Mouse (Mus musculus): ENCODE measurements around the gene Gabrg3. TPM values are rescaled to one million over a fixed set of nuclear protein-coding genes. Genes with fewer than 3 reads are reported as not detected.
A peak's percentile ranks its signal among the peaks of the same experiment; 100 is the strongest.

Gene Gabrg3
- polyA plus RNA-seq (2014; fragmentation: Nextera tagmentation; extraction: Ambion mirVana): 2.6 TPM in 2 replicates

GRCm38 (mm10) chr7:57386517-57387340, at the start of gene Gabrg3:
Gene Gabrg3 (minus strand): TSS chr7:57387188.
- under 1% methylated on average over 62 of the region's 71 CpGs for WGBS

GRCm38 (mm10) chr7:57422675-57423074, 35.7 kb upstream of the Gabrg3 start:
- ATAC-seq (ENCODE audit: insufficient number of reproducible peaks, insufficient read depth, low FRiP score, low read depth): no peak
- Histone ChIP-seq H3K27me3 (ENCODE audit: control insufficient read depth, insufficient read depth, low read length) (no peaks in the 10 kb centered on the region), H3K9me3 (ENCODE audit: control insufficient read depth, low read depth, low read length) (no peaks in the 10 kb centered on the region), H3K27ac (ENCODE audit: low read length) (no peak overlapping the region), H3K4me3 (ENCODE audit: low read depth, low read length) (no peak overlapping the region), H3K4me1 (ENCODE audit: control insufficient read depth, insufficient read depth, low read length) (no peaks in the 10 kb centered on the region), H3K4me2 (replicated peaks; ENCODE audit: low read depth, low read length) (no peak overlapping the region), H3K36me3 (ENCODE audit: control insufficient read depth, insufficient read depth, low read length) (no peaks in the 10 kb centered on the region), H3K9ac (replicated peaks; ENCODE audit: low read depth, low read length) (no peak overlapping the region)
- WGBS: 95% methylated on average over 1 of the region's 1 CpGs

More at GRCm38 (mm10) chr7:57386517-57387340, at the start of gene Gabrg3:
- Histone ChIP-seq H3K9me3 (ENCODE audit: control insufficient read depth, low read depth, low read length) (no peaks in the 10 kb centered on the region), H3K9ac (replicated peaks; ENCODE audit: low read depth, low read length) (peak within 1 kb of the TSS; percentile 25; the same call in 1 of the 2 replicates), H3K27me3 (ENCODE audit: control insufficient read depth, insufficient read depth, low read length) (0 out of 2 replicates have a peak, but pooled peaks cover 13% of the 10 kb centered on the region), H3K27ac (ENCODE audit: low read length) (no peak within 1 kb of the TSS), H3K4me1 (ENCODE audit: control insufficient read depth, insufficient read depth, low read length) (no peaks in the 10 kb centered on the region), H3K4me2 (replicated peaks; ENCODE audit: low read depth, low read length) (peak within 1 kb of the TSS; percentile 95), H3K36me3 (ENCODE audit: control insufficient read depth, insufficient read depth, low read length) (no peaks in the 10 kb centered on the region), H3K4me3 (ENCODE audit: low read depth, low read length) (peak within 1 kb of the TSS; percentile 45)
- peak; percentile 59; the same call in 1 of the 2 replicates for ATAC-seq (ENCODE audit: insufficient number of reproducible peaks, insufficient read depth, low FRiP score, low read depth)

DNA sequence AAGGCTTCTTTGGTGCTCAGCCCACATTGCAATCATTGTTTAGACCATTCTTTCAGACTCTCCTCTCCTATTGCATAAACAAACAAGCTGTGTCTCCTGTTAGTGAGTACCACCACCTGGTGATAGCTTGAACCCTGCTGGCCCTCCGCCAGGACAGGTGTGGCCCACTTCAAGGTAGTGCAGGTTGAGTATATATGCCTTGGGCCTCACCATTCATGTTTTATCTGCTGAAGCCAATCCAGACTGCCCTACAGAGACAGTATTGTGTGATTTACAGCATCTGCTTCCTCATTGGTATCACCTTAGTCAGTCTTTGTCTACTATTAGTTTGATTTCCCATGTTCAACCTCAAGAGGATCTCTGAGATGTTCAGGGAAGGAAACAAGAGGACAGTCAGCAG, 34.1 kb upstream of the Gabrg3 start:
- Histone ChIP-seq H3K9ac (replicated peaks; ENCODE audit: low read depth, low read length) (no peak overlapping the region), H3K27me3 (ENCODE audit: control insufficient read depth, insufficient read depth, low read length) (no peaks in the 10 kb centered on the region), H3K4me2 (replicated peaks; ENCODE audit: low read depth, low read length) (no peak overlapping the region), H3K4me1 (ENCODE audit: control insufficient read depth, insufficient read depth, low read length) (no peaks in the 10 kb centered on the region), H3K9me3 (ENCODE audit: control insufficient read depth, low read depth, low read length) (no peaks in the 10 kb centered on the region), H3K36me3 (ENCODE audit: control insufficient read depth, insufficient read depth, low read length) (no peaks in the 10 kb centered on the region), H3K4me3 (ENCODE audit: low read depth, low read length) (no peak overlapping the region), H3K27ac (ENCODE audit: low read length) (no peak overlapping the region)
- WGBS: 74% methylated on average over 1 of the region's 1 CpGs
- ATAC-seq (ENCODE audit: insufficient number of reproducible peaks, insufficient read depth, low FRiP score, low read depth): no peak

DNA sequence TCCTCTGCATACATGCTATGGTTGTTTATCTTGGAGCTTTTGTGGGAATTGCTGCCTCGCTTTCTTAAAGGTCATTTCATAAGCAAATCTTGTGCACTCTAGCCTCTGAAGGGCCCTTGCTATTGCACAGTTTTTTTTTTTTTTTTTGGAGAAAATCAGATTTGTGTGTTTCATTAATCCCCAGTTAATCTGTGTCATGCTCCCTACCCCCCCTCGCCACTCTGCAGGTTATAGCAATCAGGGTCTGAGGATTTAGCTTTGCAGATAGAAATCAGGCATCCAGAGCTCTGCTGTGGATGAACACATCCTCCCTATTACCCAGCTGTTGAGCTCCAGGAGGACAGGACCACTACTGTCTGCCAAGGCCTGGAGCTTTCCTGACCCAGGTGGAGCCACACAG, 32.4 kb upstream of the Gabrg3 start, which contains the start of gene Gabrb3:
TSS of gene Gabrb3 (plus strand) at position 301 of the 400 bp plus-strand sequence.
- Histone ChIP-seq H3K9me3 (ENCODE audit: control insufficient read depth, low read depth, low read length) (no peaks in the 10 kb centered on the region), H3K27me3 (ENCODE audit: control insufficient read depth, insufficient read depth, low read length) (no peaks in the 10 kb centered on the region), H3K4me2 (replicated peaks; ENCODE audit: low read depth, low read length) (no peak within 1 kb of the TSS), H3K36me3 (ENCODE audit: control insufficient read depth, insufficient read depth, low read length) (no peaks in the 10 kb centered on the region), H3K4me1 (ENCODE audit: control insufficient read depth, insufficient read depth, low read length) (no peaks in the 10 kb centered on the region), H3K4me3 (ENCODE audit: low read depth, low read length) (no peak within 1 kb of the TSS), H3K9ac (replicated peaks; ENCODE audit: low read depth, low read length) (no peak within 1 kb of the TSS), H3K27ac (ENCODE audit: low read length) (no peak within 1 kb of the TSS)
- 71% methylated on average over 2 of the region's 2 CpGs for WGBS
- ATAC-seq (ENCODE audit: insufficient number of reproducible peaks, insufficient read depth, low FRiP score, low read depth): no peak

DNA sequence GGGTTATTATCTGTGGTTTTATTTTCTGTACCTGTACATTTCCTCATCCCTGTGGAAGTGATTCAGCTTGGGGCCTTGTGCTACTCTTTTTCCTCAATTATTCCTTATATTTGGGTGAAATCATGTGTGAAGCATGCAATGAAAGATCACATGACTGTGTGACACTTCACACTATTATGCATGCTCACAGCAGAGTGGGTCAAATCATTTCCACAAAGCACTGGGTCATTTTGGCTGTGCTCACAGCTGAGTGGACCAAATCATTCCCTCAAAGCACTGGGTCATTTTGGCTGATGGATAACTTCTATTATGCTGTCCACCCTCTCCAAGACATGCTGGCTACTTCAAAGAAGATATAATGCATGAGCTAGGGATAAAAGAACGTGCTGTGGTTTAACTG, 25.9 kb upstream of the Gabrg3 start:
- Histone ChIP-seq H3K9ac (replicated peaks; ENCODE audit: low read depth, low read length) (no peak overlapping the region), H3K4me2 (replicated peaks; ENCODE audit: low read depth, low read length) (no peak overlapping the region), H3K27ac (ENCODE audit: low read length) (no peak overlapping the region), H3K4me1 (ENCODE audit: control insufficient read depth, insufficient read depth, low read length) (no peaks in the 10 kb centered on the region), H3K4me3 (ENCODE audit: low read depth, low read length) (no peak overlapping the region), H3K27me3 (ENCODE audit: control insufficient read depth, insufficient read depth, low read length) (no peaks in the 10 kb centered on the region), H3K9me3 (ENCODE audit: control insufficient read depth, low read depth, low read length) (no peaks in the 10 kb centered on the region), H3K36me3 (ENCODE audit: control insufficient read depth, insufficient read depth, low read length) (no peaks in the 10 kb centered on the region)
- WGBS: 35% methylated on average over 1 of the region's 1 CpGs
- ATAC-seq (ENCODE audit: insufficient number of reproducible peaks, insufficient read depth, low FRiP score, low read depth): no peak

GRCm38 (mm10) chr7:57411163-57411562, 24.2 kb upstream of the Gabrg3 start:
- no peak overlapping the region for H3K4me2 ChIP-seq (replicated peaks; ENCODE audit: low read depth, low read length)
- H3K4me1 ChIP-seq (ENCODE audit: control insufficient read depth, insufficient read depth, low read length): no peaks in the 10 kb centered on the region
- WGBS: 82% methylated on average over 4 of the region's 4 CpGs
- no peak overlapping the region for H3K4me3 ChIP-seq (ENCODE audit: low read depth, low read length)
- H3K27ac ChIP-seq (ENCODE audit: low read length): no peak overlapping the region
- ATAC-seq (ENCODE audit: insufficient number of reproducible peaks, insufficient read depth, low FRiP score, low read depth): no peak
- H3K27me3 ChIP-seq (ENCODE audit: control insufficient read depth, insufficient read depth, low read length): no peaks in the 10 kb centered on the region
- no peaks in the 10 kb centered on the region for H3K36me3 ChIP-seq (ENCODE audit: control insufficient read depth, insufficient read depth, low read length)
- H3K9ac ChIP-seq (replicated peaks; ENCODE audit: low read depth, low read length): no peak overlapping the region
- H3K9me3 ChIP-seq (ENCODE audit: control insufficient read depth, low read depth, low read length): no peaks in the 10 kb centered on the region

DNA sequence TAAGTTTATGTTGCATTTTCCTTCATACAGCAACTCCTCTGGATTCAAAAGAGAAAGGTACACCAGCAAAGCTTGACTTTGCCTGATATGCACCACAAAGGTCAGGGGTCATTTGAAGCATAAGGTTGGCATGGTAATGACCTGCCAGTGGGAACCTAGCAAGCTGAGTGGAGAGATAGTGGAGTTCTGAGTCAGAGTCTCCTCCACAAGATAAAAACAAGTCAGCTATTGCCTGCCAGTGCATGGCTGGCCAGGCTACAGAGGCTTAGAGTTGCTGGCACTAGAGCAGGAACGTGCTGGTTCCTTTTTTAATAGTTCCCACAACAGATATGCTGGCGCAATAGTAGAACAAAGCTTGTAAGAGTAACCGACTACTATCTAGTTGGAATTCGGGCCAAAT, 6.6 kb upstream of the Gabrg3 start:
- 89% methylated on average over 4 of the region's 4 CpGs for WGBS
- no peak for ATAC-seq (ENCODE audit: insufficient number of reproducible peaks, insufficient read depth, low FRiP score, low read depth)

GRCm38 (mm10) chr7:57390046-57390445, 3.1 kb upstream of the Gabrg3 start:
- WGBS: 44% methylated on average over 4 of the region's 4 CpGs
- H3K36me3 ChIP-seq (ENCODE audit: control insufficient read depth, insufficient read depth, low read length): no peaks in the 10 kb centered on the region
- H3K4me1 ChIP-seq (ENCODE audit: control insufficient read depth, insufficient read depth, low read length): no peaks in the 10 kb centered on the region
- no peak overlapping the region for H3K4me2 ChIP-seq (replicated peaks; ENCODE audit: low read depth, low read length)
- ATAC-seq (ENCODE audit: insufficient number of reproducible peaks, insufficient read depth, low FRiP score, low read depth): no peak
- no peak overlapping the region for H3K27ac ChIP-seq (ENCODE audit: low read length)
- H3K27me3 ChIP-seq (ENCODE audit: control insufficient read depth, insufficient read depth, low read length): 0 out of 2 replicates have a peak, but pooled peaks cover 10% of the 10 kb centered on the region
- no peak overlapping the region for H3K4me3 ChIP-seq (ENCODE audit: low read depth, low read length)
- no peaks in the 10 kb centered on the region for H3K9me3 ChIP-seq (ENCODE audit: control insufficient read depth, low read depth, low read length)
- no peak overlapping the region for H3K9ac ChIP-seq (replicated peaks; ENCODE audit: low read depth, low read length)

More for the DNA sequence above, 6.6 kb upstream of the Gabrg3 start:
- Histone ChIP-seq H3K9me3 (ENCODE audit: control insufficient read depth, low read depth, low read length) (no peaks in the 10 kb centered on the region), H3K9ac (replicated peaks; ENCODE audit: low read depth, low read length) (no peak overlapping the region), H3K4me2 (replicated peaks; ENCODE audit: low read depth, low read length) (no peak overlapping the region), H3K4me1 (ENCODE audit: control insufficient read depth, insufficient read depth, low read length) (no peaks in the 10 kb centered on the region), H3K27ac (ENCODE audit: low read length) (no peak overlapping the region), H3K4me3 (ENCODE audit: low read depth, low read length) (no peak overlapping the region), H3K36me3 (ENCODE audit: control insufficient read depth, insufficient read depth, low read length) (no peaks in the 10 kb centered on the region), H3K27me3 (ENCODE audit: control insufficient read depth, insufficient read depth, low read length) (no peaks in the 10 kb centered on the region)
